Mouse (Mus musculus) stomach, embryonic 16.5 days (tissue): ENCODE measurements around the gene Gm4131. TPM values are rescaled to one million over a fixed set of nuclear protein-coding genes. Genes with fewer than 3 reads are reported as not detected.

Experiments
- ATAC-seq: fragments of 200-750 bp; cut with Nextera tagmentation; 2 replicates; pipeline ENCODE4 v1.8.0; 2017; ENCODE audit warnings: moderate number of reproducible peaks, moderate TSS enrichment; ENCODE audit not compliant: insufficient read depth, low FRiP score
- H3K27ac ChIP-seq: fragments of 300-500 bp; sonication (generic); 2 replicates; pipeline ENCODE4 v1.5.1; 2014; ENCODE audit warnings: low read length
- H3K27me3 ChIP-seq: fragments of 300-500 bp; sonication (generic); 2 replicates; pipeline ENCODE4 v1.6.1; 2014; ENCODE audit warnings: low read length, control low read depth, mixed read lengths; ENCODE audit not compliant: control insufficient read depth, insufficient read depth
- H3K36me3 ChIP-seq: fragments of 300-500 bp; sonication (generic); 2 replicates; pipeline ENCODE4 v1.6.1; 2014; ENCODE audit warnings: low read length; ENCODE audit not compliant: control insufficient read depth, insufficient read depth
- H3K4me1 ChIP-seq: fragments of 300-500 bp; sonication (generic); 2 replicates; pipeline ENCODE4 v1.6.1; 2014; ENCODE audit warnings: low read length, control low read depth, mixed read lengths; ENCODE audit not compliant: control insufficient read depth, insufficient read depth
- H3K4me2 ChIP-seq: fragments of 300-500 bp; sonication (generic); 2 replicates; pipeline ENCODE4 v1.6.1; 2014; ENCODE audit warnings: low read depth, low read length, mixed read lengths
- H3K4me3 ChIP-seq: fragments of 300-500 bp; sonication (generic); replicated peaks from 2 replicates; pipeline ENCODE4 v1.5.1; 2014; ENCODE audit warnings: mild to moderate bottlenecking, low read length
- H3K9ac ChIP-seq: fragments of 300-500 bp; sonication (generic); 2 replicates; pipeline ENCODE4 v1.6.1; 2014; ENCODE audit warnings: low read length
- H3K9me3 ChIP-seq: fragments of 300-500 bp; sonication (generic); replicated peaks from 2 replicates; pipeline ENCODE4 v1.6.1; 2016; ENCODE audit warnings: low read length, control low read depth; ENCODE audit not compliant: control insufficient read depth
- WGBS: fragments of 180-500 bp; shearing (Covaris S2); extraction: QIAGEN DNeasy Blood & Tissue Kit; methylation state at CpG from one replicate; pipeline ENCODE4 v1.1.7; 2014; 5-methylcytosine and 5-hydroxymethylcytosine counted together
- polyA plus RNA-seq: library from polyadenylated mRNA; unstranded; fragments of >200 nt; fragmentation: Nextera tagmentation; extraction: Ambion mirVana; gene quantifications from 2 replicates; pipeline ENCODE4 v1.2.1, GENCODE M21; 2015

Gene Gm4131
- polyA plus RNA-seq, 1 experiment from 2014 or later = not detected

DNA sequence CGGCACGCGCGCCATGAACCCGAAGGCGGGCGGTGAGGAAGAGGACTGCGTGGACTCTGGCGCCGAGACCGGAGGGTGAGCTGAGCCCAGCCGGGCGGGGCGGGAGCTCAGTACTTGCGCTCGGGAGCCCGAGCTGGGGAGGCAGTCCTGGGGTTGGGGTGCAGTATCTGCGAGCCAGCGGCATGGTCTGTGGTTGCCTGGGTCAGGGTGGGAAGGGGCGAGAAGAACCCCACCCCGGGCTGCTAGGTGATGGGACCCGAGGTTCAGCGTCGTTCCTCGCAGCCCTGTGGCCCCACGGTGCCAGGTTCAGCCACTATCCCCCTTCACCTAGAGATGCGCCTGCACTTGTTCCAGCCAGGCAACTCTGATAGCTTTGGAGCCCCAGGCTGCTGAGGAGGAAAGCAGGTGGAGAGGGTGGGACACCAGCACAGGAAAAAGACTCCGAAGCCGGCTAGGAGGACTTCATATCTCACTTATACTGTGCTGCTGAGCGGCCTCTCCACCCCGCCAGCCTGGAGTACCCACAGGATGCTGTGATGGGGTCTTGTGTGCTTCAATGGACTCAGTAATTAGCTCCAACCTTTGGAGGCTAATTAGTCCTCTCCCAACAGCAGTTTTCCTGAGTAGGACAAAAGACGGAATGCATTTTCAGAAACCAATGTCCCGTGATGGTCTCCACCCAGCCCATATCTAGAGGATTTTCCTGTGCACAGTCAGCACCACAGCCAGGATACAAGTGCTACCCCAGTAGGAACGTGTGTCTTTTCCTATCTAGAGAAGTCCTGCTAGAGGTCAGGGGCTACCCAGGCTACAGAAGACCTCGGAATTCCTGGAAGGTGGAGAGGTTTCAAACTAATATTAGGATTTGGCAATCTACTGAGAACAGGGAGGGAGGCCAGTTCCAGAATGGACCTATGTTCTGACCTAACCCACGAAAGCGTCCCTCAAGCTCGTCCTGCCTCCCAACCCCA is 10.6 kb downstream of the Gm4131 start:
- peak overlapping the region; percentile 66 for H3K4me3 ChIP-seq
- H3K27me3 ChIP-seq = 0 out of 2 replicates have a peak, but pooled peaks cover 5% of the 10 kb centered on the region
- H3K36me3 ChIP-seq = no peaks in the 10 kb centered on the region
- WGBS = 10% methylated on average over 38 of the region's 38 CpGs
- H3K4me1 ChIP-seq = peaks cover 8% of the 10 kb centered on the region; the same call in 1 of the 2 replicates
- H3K27ac ChIP-seq = no peak overlapping the region
- no peaks in the 10 kb centered on the region for H3K9me3 ChIP-seq
- peak; percentile 19 for ATAC-seq
- peak overlapping the region; percentile 92 for H3K4me2 ChIP-seq
- H3K9ac ChIP-seq = peak overlapping the region; percentile 79

- Histone ChIP-seq H3K36me3 (no peaks in the 10 kb centered on the region), H3K9me3 (no peaks in the 10 kb centered on the region), H3K4me2 (peak within 1 kb of the TSS; percentile 92), H3K27me3 (0 out of 2 replicates have a peak, but pooled peaks cover 5% of the 10 kb centered on the region), H3K27ac (no peak within 1 kb of the TSS), H3K9ac (peak within 1 kb of the TSS; percentile 79), H3K4me1 (peaks cover 8% of the 10 kb centered on the region; the same call in 1 of the 2 replicates), H3K4me3 (peak within 1 kb of the TSS; percentile 66)
- ATAC-seq = peak; percentile 89
- under 1% methylated on average over 50 of the region's 51 CpGs for WGBS
Measured at GRCm38 (mm10) chr14:62555309-62555829, 11.4 kb downstream of the Gm4131 start, which contains the start of gene Fam124a. Gene Fam124a, plus strand, starts transcription at chr14:62555737.

DNA sequence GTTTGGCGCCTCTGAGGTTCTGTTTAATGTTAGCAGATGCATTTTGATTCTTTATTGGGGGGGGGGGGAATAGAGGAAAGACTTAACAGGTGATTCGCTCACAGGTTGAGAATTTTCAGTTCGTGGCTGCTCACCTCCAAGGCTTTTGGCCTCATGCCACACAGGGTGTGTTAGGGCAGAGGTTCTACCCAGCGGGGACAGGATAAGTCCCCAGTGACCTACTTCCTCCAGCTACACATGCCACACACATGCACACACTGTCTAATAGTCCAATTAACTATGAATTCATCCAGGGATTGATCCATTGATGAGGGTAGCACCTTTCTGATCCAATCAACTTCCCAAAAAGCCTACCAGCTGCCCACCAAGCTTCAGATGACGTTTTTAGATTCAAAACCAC is 12.9 kb downstream of the Gm4131 start:
- Histone ChIP-seq H3K27me3 (0 out of 2 replicates have a peak, but pooled peaks cover 5% of the 10 kb centered on the region), H3K4me2 (no peak overlapping the region), H3K4me1 (peaks cover 8% of the 10 kb centered on the region; the same call in 1 of the 2 replicates), H3K4me3 (no peak overlapping the region), H3K27ac (no peak overlapping the region), H3K9ac (no peak overlapping the region), H3K9me3 (no peaks in the 10 kb centered on the region), H3K36me3 (no peaks in the 10 kb centered on the region)
- 74% methylated on average over 5 of the region's 5 CpGs for WGBS
- no peak for ATAC-seq

DNA sequence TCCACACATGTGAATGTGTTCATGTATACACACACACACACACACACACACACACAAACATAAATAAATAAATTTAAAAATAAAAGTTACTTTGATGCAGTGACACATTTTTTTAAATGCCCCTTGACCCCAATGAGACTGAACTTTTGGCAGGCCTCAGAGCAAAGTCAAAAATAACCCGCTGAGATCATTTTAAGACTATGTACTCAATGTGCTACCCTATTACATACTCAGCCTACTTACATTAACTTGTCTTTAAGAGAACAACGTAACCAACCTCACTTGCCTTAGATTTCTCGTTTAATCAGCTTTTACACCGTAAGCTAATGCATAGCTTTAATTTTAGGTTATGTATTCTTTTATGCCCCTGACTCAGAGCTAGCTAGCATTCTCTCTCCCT is 13.9 kb downstream of the Gm4131 start:
- Histone ChIP-seq H3K4me2 (no peak overlapping the region), H3K9ac (no peak overlapping the region), H3K36me3 (no peaks in the 10 kb centered on the region), H3K4me3 (no peak overlapping the region), H3K27ac (no peak overlapping the region), H3K4me1 (peaks cover 8% of the 10 kb centered on the region; the same call in 1 of the 2 replicates), H3K9me3 (no peaks in the 10 kb centered on the region), H3K27me3 (0 out of 2 replicates have a peak, but pooled peaks cover 5% of the 10 kb centered on the region)
- 89% methylated on average over 4 of the region's 4 CpGs for WGBS
- ATAC-seq = no peak

DNA sequence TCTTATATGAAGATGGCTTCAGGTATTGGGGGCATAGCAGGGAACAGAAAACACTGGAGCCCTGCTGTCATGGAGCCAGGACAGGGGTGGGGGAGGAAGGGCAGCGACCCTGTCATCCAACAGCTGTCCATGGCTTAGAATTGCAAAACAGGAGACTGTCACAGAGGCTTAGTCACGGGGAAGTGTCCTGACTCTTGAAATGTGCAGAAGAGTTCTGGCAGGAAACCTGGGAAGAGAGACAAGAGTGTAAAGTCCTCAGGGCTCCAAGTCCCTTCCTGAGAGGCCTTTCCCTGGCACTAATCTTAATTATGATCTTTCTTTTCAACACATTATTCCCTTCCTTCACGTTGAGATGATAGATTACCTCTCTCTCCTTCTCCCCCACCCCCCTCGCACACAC is 16.6 kb downstream of the Gm4131 start:
- Histone ChIP-seq H3K4me2 (no peak overlapping the region), H3K9me3 (no peaks in the 10 kb centered on the region), H3K9ac (no peak overlapping the region), H3K4me3 (no peak overlapping the region), H3K36me3 (no peaks in the 10 kb centered on the region), H3K27me3 (0 out of 2 replicates have a peak, but pooled peaks cover 5% of the 10 kb centered on the region), H3K4me1 (no peaks in the 10 kb centered on the region), H3K27ac (no peak overlapping the region)
- 45% methylated on average over 4 of the region's 4 CpGs for WGBS
- no peak for ATAC-seq

- no peak for ATAC-seq
- no peaks in the 10 kb centered on the region for H3K36me3 ChIP-seq
- WGBS = 29% methylated on average over 4 of the region's 4 CpGs
Measured at GRCm38 (mm10) chr14:62546746-62547145, 20.0 kb downstream of the Gm4131 start.

DNA sequence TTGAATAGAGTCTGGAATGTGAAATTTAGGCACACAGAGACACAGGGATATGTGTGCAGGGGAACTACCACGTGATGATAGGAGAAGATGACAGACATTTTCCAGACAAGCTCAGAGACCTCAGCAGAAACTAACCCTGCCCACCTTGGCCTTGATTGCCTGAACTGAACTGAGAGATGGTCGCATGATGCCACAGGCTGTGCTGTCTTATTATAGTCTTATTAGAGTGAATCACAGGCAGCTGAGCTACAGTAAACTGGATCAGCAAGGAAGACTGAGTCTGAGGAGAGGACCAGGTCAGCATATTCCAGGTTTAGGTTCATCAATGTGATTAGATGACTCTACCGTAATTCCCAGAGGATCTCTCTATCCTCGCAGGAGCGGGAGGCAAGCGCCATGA is 20.4 kb downstream of the Gm4131 start:
- H3K4me3 ChIP-seq = no peak overlapping the region
- H3K9ac ChIP-seq = no peak overlapping the region
- H3K9me3 ChIP-seq = no peaks in the 10 kb centered on the region
- no peak for ATAC-seq
- H3K36me3 ChIP-seq = no peaks in the 10 kb centered on the region
- 81% methylated on average over 6 of the region's 6 CpGs for WGBS
- no peaks in the 10 kb centered on the region for H3K27me3 ChIP-seq
- H3K27ac ChIP-seq = no peak overlapping the region
- no peaks in the 10 kb centered on the region for H3K4me1 ChIP-seq
- no peak overlapping the region for H3K4me2 ChIP-seq

More at GRCm38 (mm10) chr14:62546746-62547145, 20.0 kb downstream of the Gm4131 start:
- no peak overlapping the region for H3K27ac ChIP-seq
- no peaks in the 10 kb centered on the region for H3K27me3 ChIP-seq
- H3K9ac ChIP-seq = no peak overlapping the region
- H3K9me3 ChIP-seq = no peaks in the 10 kb centered on the region
- no peak overlapping the region for H3K4me3 ChIP-seq
- H3K4me1 ChIP-seq = no peaks in the 10 kb centered on the region
- H3K4me2 ChIP-seq = no peak overlapping the region

GRCm38 (mm10) chr14:62541751-62542150 is 25.0 kb downstream of the Gm4131 start:
- no peaks in the 10 kb centered on the region for H3K4me1 ChIP-seq
- H3K27me3 ChIP-seq = no peaks in the 10 kb centered on the region
- ATAC-seq = no peak
- H3K27ac ChIP-seq = no peak overlapping the region
- no peaks in the 10 kb centered on the region for H3K9me3 ChIP-seq
- no peak overlapping the region for H3K9ac ChIP-seq
- no peak overlapping the region for H3K4me3 ChIP-seq
- 84% methylated on average over 1 of the region's 1 CpGs for WGBS
- H3K4me2 ChIP-seq = no peak overlapping the region
- no peaks in the 10 kb centered on the region for H3K36me3 ChIP-seq

- H3K4me2 ChIP-seq = no peak overlapping the region
- no peak overlapping the region for H3K9ac ChIP-seq
- H3K9me3 ChIP-seq = no peaks in the 10 kb centered on the region
- H3K27ac ChIP-seq = no peak overlapping the region
- no peaks in the 10 kb centered on the region for H3K27me3 ChIP-seq
- no peak for ATAC-seq
- no peaks in the 10 kb centered on the region; the same call in 1 of the 2 replicates for H3K4me1 ChIP-seq
- no peaks in the 10 kb centered on the region for H3K36me3 ChIP-seq
- WGBS = 57% methylated on average over 3 of the region's 3 CpGs
- H3K4me3 ChIP-seq = no peak overlapping the region
Measured at GRCm38 (mm10) chr14:62539834-62540233, 26.9 kb downstream of the Gm4131 start.
